Mouse (Mus musculus) liver, postnatal 0 days (tissue): ENCODE data around the gene Kmt2a.

Source experiments
- CTCF ChIP-seq: sonication (generic); IDR thresholded peaks from 2 replicates; pipeline ENCODE4 v1.5.1; 2016; ENCODE audit warnings: antibody characterized with exemption, low read depth
- EP300 ChIP-seq: IDR thresholded peaks from 2 replicates; pipeline ENCODE4 v1.6.1; 2016; ENCODE audit warnings: antibody characterized with exemption, low read depth, mild to moderate bottlenecking

DNA sequence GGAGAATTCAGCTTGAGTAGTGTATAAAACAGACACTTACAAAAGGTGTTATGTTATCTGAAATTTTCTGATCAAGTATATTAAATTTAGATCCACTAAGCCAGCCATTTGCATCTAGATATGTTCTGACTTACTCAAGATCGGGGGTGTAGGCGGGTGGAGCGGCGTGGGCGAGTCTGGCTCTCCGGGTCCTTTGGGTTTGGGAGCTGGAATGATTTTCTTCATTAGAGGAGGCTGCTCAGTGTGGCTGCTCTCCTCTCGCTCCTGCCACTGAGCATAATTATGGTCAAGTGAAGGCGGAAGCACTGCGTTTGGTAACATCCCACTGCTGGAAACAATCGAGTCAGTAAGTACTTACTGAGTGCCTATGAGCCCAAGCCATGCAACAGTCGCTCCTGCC is 52.2 kb downstream of the Kmt2a start:
- no peak for TF ChIP-seq CTCF
- TF ChIP-seq EP300 = no peak
